Mouse (Mus musculus) mouse embryonic stem cell (cell line): ENCODE results near the gene Thbs2.

Source experiments
- in situ Hi-C, 2 experiments: fragments of 300-500 bp; cut with MboI; formaldehyde crosslinking; loops; 1 replicate in 1 of 2; 3 replicates in 1 of 2; pipeline ENCODE4 v1.14.3; 2019 to 2020; ENCODE audit warnings: low sequenced_read_pairs in 2 of 2, low pct_unique_long_range_greater_than_20kb in 1 of 2, mixed read lengths in 1 of 2; ENCODE audit not compliant: unreplicated experiment in 1 of 2

Gene Thbs2

DNA sequence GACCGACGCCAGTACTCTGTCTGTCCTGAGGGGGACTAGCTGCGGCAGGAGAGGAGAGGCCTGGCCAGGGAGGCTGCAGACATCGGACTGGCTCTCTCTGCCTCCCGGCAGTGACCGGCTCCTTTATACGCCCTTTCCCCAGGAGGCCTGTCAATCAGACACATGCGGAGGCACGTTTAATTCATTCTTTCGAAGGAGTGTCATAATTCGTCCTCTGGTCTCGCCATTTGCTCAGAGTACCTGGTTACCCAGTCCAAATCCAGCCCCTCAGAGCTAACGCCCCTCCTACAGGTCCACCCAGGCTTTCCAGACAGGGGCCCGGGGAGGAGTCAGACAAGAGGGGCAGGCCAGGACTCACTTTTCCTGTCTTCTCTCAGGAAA lies at the start of gene Thbs2:
Thbs2 (minus strand) TSS at position 242 of the 381 bp plus-strand sequence.
- in situ Hi-C loops, result no loop called here

DNA sequence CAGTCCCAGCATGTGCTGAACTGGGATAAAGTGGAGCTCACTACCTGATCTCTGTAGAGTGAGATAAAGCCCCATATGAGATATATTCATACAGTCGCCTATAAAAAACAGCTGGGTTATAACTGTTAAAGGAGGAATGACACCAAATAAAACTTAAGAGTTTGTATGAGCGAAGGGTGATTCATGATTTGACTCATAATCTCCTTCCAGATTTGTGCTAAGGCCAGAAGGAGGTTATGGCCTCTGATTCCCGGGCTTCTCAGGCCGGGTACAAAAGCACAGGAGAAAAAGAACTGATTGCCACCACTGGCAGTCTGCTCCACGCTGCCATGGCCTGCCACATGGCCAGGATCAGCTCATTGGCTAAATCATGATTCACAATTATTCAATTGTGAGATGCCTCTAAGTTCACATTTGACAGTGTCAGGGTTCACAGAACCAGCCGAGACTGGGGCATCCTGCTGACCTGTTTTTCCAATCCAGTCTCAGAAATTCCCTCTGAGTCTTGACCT lies 41.5 kb upstream of the Thbs2 start:
- in situ Hi-C loops, result no loop called here

DNA sequence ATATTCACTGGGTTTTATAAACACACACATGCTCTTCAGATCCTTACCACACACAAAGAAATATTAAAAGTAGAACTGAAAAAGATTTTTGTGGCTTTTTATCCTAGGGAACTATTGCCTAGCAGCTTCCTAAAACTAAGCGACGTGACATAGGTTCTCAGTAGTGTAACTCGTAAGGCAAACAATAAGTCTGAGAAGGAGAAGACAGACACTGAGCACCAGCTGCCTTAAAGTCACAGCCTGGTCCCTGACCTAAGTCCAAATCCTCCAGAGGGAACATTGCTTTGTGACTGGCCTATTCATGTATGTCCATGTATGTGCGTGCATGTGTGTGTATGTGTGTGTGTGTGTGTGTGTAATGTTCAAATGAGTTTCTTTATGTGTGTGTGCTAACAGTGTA lies 40.3 kb upstream of the Thbs2 start:
- in situ Hi-C loops, result no loop called here

DNA sequence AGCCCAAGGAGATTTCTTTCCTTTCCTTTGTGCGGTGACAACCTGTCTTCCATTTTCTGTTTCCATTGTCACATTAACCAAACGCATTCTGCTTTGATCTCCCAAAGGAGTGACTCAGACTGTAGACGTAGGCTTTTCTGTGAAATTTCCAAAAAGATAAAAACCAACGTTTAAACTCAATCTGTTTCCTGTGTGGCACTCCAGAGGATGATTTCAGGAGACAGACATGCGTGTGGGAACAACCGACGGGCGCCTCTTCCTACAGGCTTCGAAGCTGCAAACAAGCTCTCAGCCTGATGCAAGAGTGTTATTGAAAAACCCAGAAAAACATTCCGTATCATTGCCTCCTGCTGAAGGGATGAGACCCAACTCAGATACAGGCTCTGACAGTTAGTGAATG lies 39.9 kb upstream of the Thbs2 start:
- in situ Hi-C loops, result no loop called here

DNA sequence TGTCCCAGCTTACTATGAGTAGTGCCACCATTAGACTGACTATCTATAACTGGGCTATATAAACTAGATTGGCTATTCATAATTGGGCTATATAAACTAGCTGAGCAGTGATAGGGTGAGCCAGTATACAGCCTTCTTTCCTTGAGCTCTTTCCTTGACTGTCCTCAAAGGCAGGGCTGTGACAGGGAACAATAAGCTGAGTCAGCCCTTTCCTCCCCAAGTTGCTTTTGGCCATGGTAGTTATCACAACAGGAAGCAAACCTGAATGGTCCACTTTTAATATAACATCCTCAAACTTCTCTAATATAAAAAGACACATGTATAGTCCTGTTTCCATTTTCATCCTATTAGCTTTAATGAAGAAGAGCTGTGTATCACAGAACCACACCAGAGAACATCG lies 39.0 kb upstream of the Thbs2 start:
- in situ Hi-C loops, result no loop called here

DNA sequence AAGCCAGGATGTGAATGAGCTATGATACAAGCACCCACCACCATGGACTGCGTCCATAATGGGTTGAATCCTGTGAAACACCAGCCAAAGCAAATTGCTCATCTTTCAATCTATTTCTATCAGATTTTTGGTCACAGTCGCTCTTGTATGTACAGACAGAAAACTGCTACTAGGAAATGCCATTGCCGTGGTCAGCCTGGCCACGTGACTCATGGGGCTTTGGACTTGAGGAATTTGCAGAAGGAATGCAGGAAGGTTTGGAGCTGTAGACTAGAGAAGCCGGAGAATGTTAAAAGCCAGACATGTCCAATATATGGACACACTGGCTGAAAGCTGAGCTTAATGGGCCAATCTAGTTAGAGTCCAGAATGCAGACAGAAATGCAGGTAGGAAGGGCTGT lies 36.6 kb upstream of the Thbs2 start:
- in situ Hi-C loops, result no loop called here

DNA sequence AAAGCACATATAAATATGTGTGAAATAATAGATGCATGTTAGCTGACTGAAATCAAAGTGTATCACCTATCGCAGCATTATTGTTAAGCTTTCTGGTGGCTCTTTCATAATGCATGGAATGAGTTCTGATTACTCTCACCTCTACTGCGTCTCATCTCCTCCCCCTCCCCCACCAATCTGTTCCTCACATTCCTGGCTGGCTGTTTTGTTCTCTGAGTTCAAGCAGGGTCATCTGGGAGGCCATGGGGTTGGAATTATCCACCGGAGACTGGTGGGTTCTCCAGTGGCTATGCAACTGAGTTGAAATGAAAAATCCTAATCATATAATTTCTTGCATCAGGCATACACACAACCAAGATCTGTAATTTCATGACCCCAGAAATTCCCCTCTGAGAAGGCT lies 33.4 kb upstream of the Thbs2 start:
- in situ Hi-C loops, result no loop called here

DNA sequence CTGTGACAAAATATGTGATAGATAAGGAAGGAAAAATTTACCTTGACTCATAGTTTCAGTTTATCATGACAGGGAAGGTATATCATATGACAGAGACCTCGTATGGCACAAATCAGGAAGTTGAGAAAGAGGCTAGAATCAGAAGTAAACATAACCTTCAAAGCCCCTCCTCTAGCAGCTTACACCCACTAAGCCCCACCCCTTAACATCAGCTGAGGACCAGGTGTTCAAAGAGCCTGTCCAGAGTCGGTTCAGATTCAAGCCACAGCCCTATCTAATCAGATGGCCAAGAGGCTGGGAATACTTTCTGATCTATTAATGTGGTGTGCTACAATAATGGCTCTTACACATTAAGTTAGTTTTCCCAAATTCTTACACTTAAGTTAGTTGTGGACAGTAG lies 30.8 kb upstream of the Thbs2 start:
- in situ Hi-C loops, result no loop called here

DNA sequence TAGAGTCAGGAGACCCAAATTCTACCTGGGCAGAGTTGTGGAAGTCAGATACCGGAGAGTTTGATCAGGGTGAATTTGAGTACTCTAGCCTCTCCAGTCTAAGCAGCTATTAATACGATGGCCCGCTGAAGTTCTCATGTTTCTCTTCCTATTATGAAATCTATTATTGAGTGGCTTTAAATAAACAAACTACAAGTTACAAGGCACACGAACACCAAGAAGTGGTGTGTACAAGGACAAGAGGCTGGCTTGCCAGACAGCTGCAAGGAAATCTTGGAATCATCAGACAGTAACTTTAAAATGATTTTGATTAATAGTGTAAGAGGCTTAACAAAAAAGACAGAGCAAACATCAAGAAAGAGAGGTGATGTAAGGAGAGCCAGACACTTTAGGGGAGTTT lies 27.3 kb upstream of the Thbs2 start:
- in situ Hi-C loops, result no loop called here

DNA sequence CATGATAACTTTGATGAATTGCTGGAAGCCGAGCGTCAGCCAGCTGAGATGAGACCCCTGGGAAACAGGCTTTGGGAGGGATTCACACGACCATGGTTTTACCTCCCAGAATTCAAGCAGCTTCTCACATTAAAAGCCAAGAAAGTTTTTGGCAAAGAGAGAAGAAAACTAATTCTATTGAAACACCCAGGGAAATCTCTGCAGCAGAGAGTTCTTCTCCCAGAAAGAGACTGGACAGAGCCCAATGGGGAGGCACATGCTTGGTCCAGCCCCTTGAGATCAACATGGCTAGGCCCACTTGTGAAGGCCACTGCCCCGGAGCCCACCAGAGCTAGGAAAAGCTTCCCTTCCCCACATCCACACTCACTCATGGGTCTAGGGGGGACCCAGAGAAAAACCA lies 26.9 kb upstream of the Thbs2 start:
- in situ Hi-C loops, result no loop called here

DNA sequence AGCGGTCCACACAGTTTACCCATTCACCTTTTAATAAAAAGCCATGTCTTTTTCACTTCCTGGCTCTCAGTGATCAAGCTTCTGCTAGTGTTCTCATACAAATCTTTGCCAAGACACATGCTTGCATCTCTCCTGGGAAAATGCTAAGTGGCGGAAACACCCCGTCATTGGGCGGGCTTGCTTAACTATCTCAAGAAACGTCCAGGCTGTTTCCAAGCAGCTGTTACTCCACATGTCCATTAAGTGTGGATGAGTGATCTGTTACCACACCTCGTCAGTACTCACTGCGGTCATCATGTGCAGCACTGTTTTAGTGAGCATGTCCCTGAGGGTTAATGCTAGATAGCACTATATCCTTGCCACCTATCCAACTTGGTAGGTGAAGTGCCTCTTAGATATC lies 26.2 kb upstream of the Thbs2 start:
- in situ Hi-C loops, result no loop called here

DNA sequence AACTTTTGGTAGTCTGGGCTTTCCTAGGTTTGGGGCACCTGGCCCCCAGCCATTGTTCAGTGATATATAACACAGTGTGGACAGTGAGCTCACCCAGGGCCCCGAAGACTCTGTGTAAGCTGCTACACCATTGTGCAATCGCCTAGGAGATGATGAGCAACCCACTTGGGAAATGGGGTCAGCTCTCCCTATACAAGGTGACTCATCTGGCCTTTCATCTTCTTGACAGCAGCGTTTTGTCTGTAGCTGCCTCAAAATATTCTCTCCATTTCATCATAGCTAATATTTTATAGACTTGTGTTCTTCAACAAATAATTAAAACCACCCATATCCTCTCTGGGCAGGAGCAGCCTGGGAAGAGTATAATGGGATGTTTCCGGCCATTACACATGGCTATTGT lies 24.8 kb upstream of the Thbs2 start:
- in situ Hi-C loops, result no loop called here

DNA sequence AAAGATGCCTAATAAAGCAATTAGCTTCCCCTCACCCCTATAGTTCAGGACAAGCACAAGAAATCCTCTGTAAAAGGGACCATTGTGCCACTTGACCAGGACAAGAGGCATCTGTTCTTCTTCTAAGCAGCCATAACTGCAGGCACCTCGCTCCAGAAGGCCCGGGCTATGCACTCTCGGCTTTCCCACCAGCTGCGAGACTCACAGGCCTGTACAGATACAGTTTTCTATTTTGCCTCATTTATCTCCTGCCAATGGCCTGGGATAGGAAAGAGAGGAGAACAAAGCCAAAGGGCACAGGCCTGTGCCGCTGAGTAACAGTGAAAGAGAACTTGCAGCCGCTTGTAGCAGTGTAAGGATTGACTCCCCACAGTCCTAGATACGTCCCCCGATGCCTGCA lies 20.7 kb upstream of the Thbs2 start:
- in situ Hi-C loops, result no loop called here

DNA sequence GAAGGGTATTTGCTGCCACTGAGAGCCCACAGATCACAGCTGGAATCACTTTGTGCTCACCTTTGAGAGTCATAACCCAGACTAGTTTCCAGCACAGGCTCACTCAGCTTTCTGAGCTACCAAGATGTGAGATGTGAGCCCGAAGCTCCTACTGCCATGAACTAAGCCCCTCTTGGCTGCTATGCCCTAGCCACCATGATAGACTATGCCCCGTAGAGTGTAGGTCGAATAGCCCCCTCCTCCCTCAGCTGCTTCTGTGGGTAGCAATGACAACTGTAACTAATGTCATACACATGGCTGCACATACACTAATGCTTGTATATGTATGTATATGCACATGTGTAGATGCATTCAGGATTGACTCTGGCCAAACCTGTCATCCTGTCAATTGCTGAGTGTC lies 20.3 kb upstream of the Thbs2 start:
- in situ Hi-C loops, result no loop called here

DNA sequence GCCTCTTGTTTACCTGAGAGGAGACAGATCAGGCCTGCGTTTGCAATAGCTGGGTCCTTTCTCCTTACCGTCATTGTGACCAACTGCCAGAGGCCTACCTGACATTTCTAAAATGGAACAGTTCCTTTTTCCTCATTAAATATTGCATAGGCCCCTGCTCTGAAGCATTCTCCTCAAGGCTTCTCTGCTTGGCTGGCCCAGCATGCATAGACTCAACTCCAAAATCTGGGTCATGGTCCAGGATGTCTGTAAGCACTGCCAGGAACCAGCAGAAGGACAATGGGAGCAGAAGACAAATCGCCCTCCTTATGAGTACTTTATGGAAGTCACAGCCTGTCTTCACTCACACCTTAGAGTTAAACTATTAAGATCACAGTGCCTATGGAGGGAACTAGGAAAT lies 17.7 kb upstream of the Thbs2 start:
- in situ Hi-C loops, result no loop called here

DNA sequence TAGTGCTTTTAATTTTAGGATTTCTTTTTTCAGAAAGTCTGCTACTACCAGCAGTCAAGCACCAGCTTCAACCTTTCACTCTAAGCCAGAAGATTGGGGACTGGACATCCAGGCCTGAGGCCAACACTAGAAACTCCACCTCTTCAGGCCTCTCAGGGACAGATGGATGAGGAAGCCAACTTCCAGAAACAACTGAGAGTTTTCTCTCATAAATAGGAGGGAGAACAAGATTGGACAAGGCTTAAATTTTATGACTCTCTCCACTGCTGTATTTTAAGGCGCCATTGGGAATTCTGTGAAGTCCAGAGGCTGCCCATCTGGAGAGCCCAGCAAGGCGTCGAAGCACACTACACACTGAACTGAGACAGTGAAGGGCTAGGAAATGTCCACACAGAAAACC lies 17.0 kb upstream of the Thbs2 start:
- in situ Hi-C loops, result no loop called here

DNA sequence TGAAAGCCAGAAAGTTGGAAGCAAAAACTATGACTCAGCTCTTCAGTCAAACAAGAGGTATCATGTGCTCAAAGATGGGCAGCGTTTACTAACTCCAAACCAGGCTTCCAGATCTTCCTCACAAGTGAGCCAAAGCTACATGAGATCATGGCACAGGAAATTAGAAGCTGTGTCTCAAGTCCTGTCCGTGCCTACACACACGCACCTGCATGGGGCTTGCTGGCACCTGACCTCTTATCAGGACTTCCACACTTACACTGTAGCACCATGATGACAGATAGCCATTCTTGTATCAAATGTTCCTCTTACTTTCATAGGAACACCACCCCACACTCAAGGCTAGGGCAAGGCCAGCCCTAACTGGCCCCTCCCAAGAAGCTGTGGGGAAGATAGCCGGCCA lies 12.0 kb upstream of the Thbs2 start:
- in situ Hi-C loops, result no loop called here

DNA sequence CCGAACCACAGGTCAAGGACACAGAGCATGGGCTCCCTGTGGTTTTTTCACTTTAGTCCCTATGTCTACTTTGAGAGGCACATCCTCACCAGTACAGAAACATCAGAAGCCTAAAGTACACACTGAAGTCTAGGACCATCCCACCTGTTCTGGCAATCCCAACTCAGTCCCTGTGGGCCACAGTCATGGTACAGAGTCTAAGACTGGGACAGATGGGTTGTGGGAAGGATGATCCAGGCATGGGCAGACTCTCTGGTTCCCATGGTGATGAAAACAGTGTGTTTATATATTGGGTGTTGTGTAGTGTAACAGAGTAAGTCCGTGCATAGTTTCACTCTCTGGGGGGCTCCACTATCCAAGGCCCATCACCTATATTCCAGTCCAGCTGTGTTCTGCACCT lies 11.4 kb upstream of the Thbs2 start:
- in situ Hi-C loops, result no loop called here

DNA sequence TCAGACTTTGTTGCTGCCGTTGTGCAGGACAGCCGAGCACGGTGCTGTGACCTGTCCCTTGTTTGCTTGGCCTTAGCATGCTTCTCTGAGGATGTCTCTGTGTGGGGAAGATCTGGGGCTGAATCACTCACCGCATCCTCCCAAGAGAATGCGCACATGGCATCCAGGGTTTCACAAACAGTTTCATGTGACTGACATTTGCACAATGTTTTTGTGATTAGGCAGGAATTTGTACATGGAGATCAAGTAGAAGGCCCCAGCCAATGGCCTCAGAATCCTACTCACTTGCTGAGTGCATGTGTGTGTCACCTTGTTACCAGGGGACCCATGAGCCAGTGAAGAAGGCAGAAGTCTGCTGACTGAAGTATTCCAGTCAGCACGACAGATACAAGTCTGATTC lies 9.7 kb upstream of the Thbs2 start:
- in situ Hi-C loops, result no loop called here

DNA sequence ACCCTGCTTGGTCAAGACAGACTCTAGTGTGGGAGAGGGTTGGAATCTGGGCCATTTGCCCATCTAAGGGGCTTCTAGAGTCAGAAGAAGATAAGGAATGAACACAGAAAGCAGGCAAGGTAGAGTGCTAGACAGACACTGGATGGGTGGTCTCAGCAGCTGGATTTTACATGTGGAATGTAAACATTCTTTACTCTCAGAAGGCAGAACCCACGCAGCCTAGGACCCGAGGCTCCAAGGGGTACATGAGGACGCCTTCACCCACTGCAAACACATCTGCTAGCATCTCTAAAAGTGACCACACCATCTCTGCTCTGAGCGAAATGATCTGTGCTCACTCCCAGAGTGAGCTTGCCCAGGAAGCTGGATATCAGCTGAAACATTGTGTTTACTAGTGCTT lies 9.2 kb upstream of the Thbs2 start:
- in situ Hi-C loops, result no loop called here

DNA sequence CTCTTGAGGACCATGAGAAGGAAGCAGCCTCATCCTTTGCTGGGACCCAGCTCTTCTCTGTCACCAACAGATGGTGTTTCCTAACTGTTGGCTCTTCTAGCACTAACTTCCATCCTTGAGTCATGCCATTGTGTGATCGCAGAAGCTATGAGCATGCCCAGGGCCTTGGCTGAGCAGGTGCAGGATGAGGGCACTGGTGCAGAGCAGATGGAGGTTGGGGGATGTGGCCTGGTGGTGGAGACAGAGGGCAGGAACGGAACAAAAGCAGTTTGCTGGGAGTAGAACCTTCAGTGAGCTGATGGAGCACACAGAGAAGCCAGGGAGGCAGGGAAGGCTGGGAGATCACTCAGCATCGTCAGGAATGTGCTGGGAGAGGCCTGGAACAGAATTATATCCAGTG lies 8.7 kb upstream of the Thbs2 start:
- in situ Hi-C loops, result no loop called here
